Mouse (Mus musculus) E14TG2a.4 (cell line): ENCODE results near the gene Slc19a1.

Experiments used
- CTCF ChIP-seq: conservative IDR thresholded peaks from 2 replicates; pipeline ENCODE4 v1.5.1; 2014; ENCODE audit warnings: low read length
- NANOG ChIP-seq: IDR thresholded peaks from 2 replicates; pipeline ENCODE4 v1.6.1; 2014; ENCODE audit warnings: borderline replicate concordance, low read length, mixed read lengths
- POU5F1 ChIP-seq: IDR thresholded peaks from 2 replicates; pipeline ENCODE4 v1.6.1; 2014; ENCODE audit warnings: low read length, borderline replicate concordance

DNA sequence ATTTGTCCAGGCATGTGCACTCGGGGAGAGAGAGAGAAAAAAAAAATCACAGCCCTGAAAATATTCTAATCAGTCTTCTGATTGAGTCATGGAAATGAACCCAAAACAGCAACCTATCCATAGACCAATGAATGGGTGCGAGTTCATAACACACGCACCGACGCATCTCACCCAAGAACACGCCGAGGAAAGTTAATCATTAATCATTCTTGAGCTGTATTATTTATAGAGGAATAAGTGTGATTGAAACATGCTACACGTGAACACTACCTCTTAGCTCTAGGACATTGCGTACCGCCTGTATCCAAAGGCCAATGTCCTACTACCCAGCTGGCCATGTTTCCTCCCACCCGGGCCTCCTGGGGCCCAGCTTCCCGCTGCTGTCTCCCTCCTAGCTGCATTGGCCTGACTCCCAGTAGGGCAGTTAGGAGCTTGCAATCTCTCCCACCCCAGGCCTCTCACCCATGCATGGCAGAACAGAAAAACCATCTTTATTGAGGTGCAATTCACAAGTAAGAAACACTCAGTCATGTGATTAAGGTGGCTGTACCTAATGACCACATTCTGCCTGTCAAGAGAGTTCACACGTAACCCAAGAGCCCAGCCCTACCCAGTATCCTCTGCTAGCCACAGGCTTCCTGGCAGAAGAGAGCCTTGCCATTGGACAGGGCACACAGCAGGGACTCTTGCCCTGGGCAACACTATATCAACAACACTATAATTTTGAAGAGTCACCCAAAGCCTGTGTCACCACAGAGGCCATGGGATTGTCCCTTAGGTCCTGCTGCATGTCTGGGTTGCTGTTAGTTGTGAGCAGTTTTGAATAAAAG is 9.5 kb upstream of the Slc19a1 start:
- TF ChIP-seq CTCF, result no peak
- TF ChIP-seq NANOG, result no peak
- TF ChIP-seq POU5F1, result no peak
